Mouse (Mus musculus): ENCODE measurements at regions not wholly inside any gene's neighbourhood (a gene's known extent, or its start where the extent isn't known, plus 50 kb on each side); places are given as distances from the start of the nearest gene placed in this dataset.

GRCm38 (mm10) chr4:55806799-55807198 is 274.5 kb upstream of the Klf4 start:
- Histone ChIP-seq H3K4me3 (no peak overlapping the region), H3K27me3 (no peaks in the 10 kb centered on the region), H3K9me3 (no peaks in the 10 kb centered on the region), H3K4me1 (replicated peaks) (no peaks in the 10 kb centered on the region; the same call in 1 of the 2 replicates), H3K27ac (no peak overlapping the region), H3K36me3 (no peaks in the 10 kb centered on the region), H3K4me2 (no peak overlapping the region), H3K9ac (no peak overlapping the region)
- no peak for ATAC-seq (ENCODE audit: low FRiP score)
- WGBS = 91% methylated on average over 3 of the region's 3 CpGs

GRCm38 (mm10) chr4:55805255-55806051 is 273.2 kb upstream of the Klf4 start:
- no peak overlapping the region for H3K4me3 ChIP-seq
- no peak overlapping the region for H3K9ac ChIP-seq
- H3K36me3 ChIP-seq = no peaks in the 10 kb centered on the region
- ATAC-seq (ENCODE audit: low FRiP score) = no peak
- H3K27ac ChIP-seq = no peak overlapping the region
- no peaks in the 10 kb centered on the region for H3K9me3 ChIP-seq
- H3K4me2 ChIP-seq = no peak overlapping the region
- no peaks in the 10 kb centered on the region for H3K27me3 ChIP-seq
- 71% methylated on average over 6 of the region's 6 CpGs for WGBS
- H3K4me1 ChIP-seq (replicated peaks) = no peaks in the 10 kb centered on the region; the same call in 1 of the 2 replicates

- WGBS = 78% methylated on average over 4 of the region's 4 CpGs
- H3K4me3 ChIP-seq = no peak overlapping the region
- no peak overlapping the region for H3K4me2 ChIP-seq
- no peak overlapping the region for H3K9ac ChIP-seq
- no peak for ATAC-seq (ENCODE audit: low FRiP score)
- H3K27ac ChIP-seq = no peak overlapping the region
- H3K36me3 ChIP-seq = no peaks in the 10 kb centered on the region
- no peaks in the 10 kb centered on the region for H3K9me3 ChIP-seq
- no peaks in the 10 kb centered on the region; the same call in 1 of the 2 replicates for H3K4me1 ChIP-seq (replicated peaks)
- H3K27me3 ChIP-seq = no peaks in the 10 kb centered on the region
Observed at GRCm38 (mm10) chr4:55802101-55802500, 269.8 kb upstream of the Klf4 start.

GRCm38 (mm10) chr4:55798099-55798498 is 265.8 kb upstream of the Klf4 start:
- H3K4me2 ChIP-seq = no peak overlapping the region
- no peak overlapping the region for H3K4me3 ChIP-seq
- no peak overlapping the region for H3K9ac ChIP-seq
- WGBS = 86% methylated on average over 6 of the region's 6 CpGs
- no peaks in the 10 kb centered on the region; the same call in 1 of the 2 replicates for H3K4me1 ChIP-seq (replicated peaks)
- H3K36me3 ChIP-seq = no peaks in the 10 kb centered on the region
- ATAC-seq (ENCODE audit: low FRiP score) = no peak
- H3K27ac ChIP-seq = no peak overlapping the region
- no peaks in the 10 kb centered on the region for H3K27me3 ChIP-seq
- H3K9me3 ChIP-seq = no peaks in the 10 kb centered on the region

- H3K36me3 ChIP-seq = no peaks in the 10 kb centered on the region
- no peak overlapping the region for H3K4me2 ChIP-seq
- no peak overlapping the region for H3K4me3 ChIP-seq
- H3K27me3 ChIP-seq = no peaks in the 10 kb centered on the region
- no peak overlapping the region for H3K9ac ChIP-seq
- H3K4me1 ChIP-seq (replicated peaks) = no peaks in the 10 kb centered on the region
- ATAC-seq (ENCODE audit: low FRiP score) = no peak
- H3K27ac ChIP-seq = no peak overlapping the region
- no peaks in the 10 kb centered on the region for H3K9me3 ChIP-seq
Observed at GRCm38 (mm10) chr4:55781329-55781847, 249.1 kb upstream of the Klf4 start.

- H3K4me1 ChIP-seq (replicated peaks) = no peaks in the 10 kb centered on the region
- no peak overlapping the region for H3K9ac ChIP-seq
- H3K4me2 ChIP-seq = no peak overlapping the region
- no peak overlapping the region for H3K27ac ChIP-seq
- H3K27me3 ChIP-seq = no peaks in the 10 kb centered on the region
- no peaks in the 10 kb centered on the region for H3K9me3 ChIP-seq
- no peaks in the 10 kb centered on the region for H3K36me3 ChIP-seq
- WGBS = 81% methylated on average over 4 of the region's 4 CpGs
- H3K4me3 ChIP-seq = no peak overlapping the region
- no peak for ATAC-seq (ENCODE audit: low FRiP score)
Observed at GRCm38 (mm10) chr4:55779581-55779980, 247.3 kb upstream of the Klf4 start.

GRCm38 (mm10) chr4:55775858-55776257 is 243.6 kb upstream of the Klf4 start:
- Histone ChIP-seq H3K4me1 (replicated peaks) (no peaks in the 10 kb centered on the region), H3K9me3 (no peaks in the 10 kb centered on the region), H3K27ac (no peak overlapping the region), H3K4me2 (no peak overlapping the region), H3K4me3 (no peak overlapping the region), H3K36me3 (no peaks in the 10 kb centered on the region), H3K9ac (no peak overlapping the region), H3K27me3 (no peaks in the 10 kb centered on the region)
- 82% methylated on average over 7 of the region's 7 CpGs for WGBS
- ATAC-seq (ENCODE audit: low FRiP score) = no peak

GRCm38 (mm10) chr4:55774571-55774970 is 242.3 kb upstream of the Klf4 start:
- Histone ChIP-seq H3K9me3 (no peaks in the 10 kb centered on the region), H3K36me3 (no peaks in the 10 kb centered on the region), H3K4me1 (replicated peaks) (no peaks in the 10 kb centered on the region), H3K27me3 (no peaks in the 10 kb centered on the region), H3K9ac (no peak overlapping the region), H3K27ac (no peak overlapping the region), H3K4me3 (no peak overlapping the region), H3K4me2 (no peak overlapping the region)
- WGBS = 88% methylated on average over 4 of the region's 4 CpGs
- ATAC-seq (ENCODE audit: low FRiP score) = no peak

GRCm38 (mm10) chr4:55769656-55770055 is 237.4 kb upstream of the Klf4 start:
- WGBS = 97% methylated on average over 3 of the region's 3 CpGs
- ATAC-seq (ENCODE audit: low FRiP score) = no peak

GRCm38 (mm10) chr4:55768325-55768724 is 236.1 kb upstream of the Klf4 start:
- Histone ChIP-seq H3K4me2 (no peak overlapping the region), H3K4me3 (no peak overlapping the region), H3K4me1 (replicated peaks) (no peaks in the 10 kb centered on the region), H3K27me3 (no peaks in the 10 kb centered on the region), H3K9ac (no peak overlapping the region), H3K36me3 (no peaks in the 10 kb centered on the region), H3K27ac (no peak overlapping the region), H3K9me3 (no peaks in the 10 kb centered on the region)
- WGBS = 94% methylated on average over 6 of the region's 6 CpGs
- ATAC-seq (ENCODE audit: low FRiP score) = no peak

More at GRCm38 (mm10) chr4:55769656-55770055, 237.4 kb upstream of the Klf4 start:
- H3K27ac ChIP-seq = no peak overlapping the region
- H3K4me2 ChIP-seq = no peak overlapping the region
- H3K9me3 ChIP-seq = no peaks in the 10 kb centered on the region
- H3K4me3 ChIP-seq = no peak overlapping the region
- no peak overlapping the region for H3K9ac ChIP-seq
- H3K36me3 ChIP-seq = no peaks in the 10 kb centered on the region
- no peaks in the 10 kb centered on the region for H3K27me3 ChIP-seq
- H3K4me1 ChIP-seq (replicated peaks) = no peaks in the 10 kb centered on the region

- no peaks in the 10 kb centered on the region for H3K4me1 ChIP-seq (replicated peaks)
- H3K4me2 ChIP-seq = no peak overlapping the region
- no peak overlapping the region for H3K9ac ChIP-seq
- ATAC-seq (ENCODE audit: low FRiP score) = no peak
- H3K27ac ChIP-seq = no peak overlapping the region
- H3K27me3 ChIP-seq = no peaks in the 10 kb centered on the region
- H3K36me3 ChIP-seq = no peaks in the 10 kb centered on the region
- H3K4me3 ChIP-seq = no peak overlapping the region
- 91% methylated on average over 4 of the region's 4 CpGs for WGBS
- H3K9me3 ChIP-seq = no peaks in the 10 kb centered on the region
Observed at GRCm38 (mm10) chr4:55767133-55767532, 234.9 kb upstream of the Klf4 start.

- 95% methylated on average over 2 of the region's 2 CpGs for WGBS
- Histone ChIP-seq H3K9ac (no peak overlapping the region), H3K9me3 (no peaks in the 10 kb centered on the region), H3K27ac (no peak overlapping the region), H3K4me2 (no peak overlapping the region), H3K4me3 (no peak overlapping the region), H3K4me1 (replicated peaks) (no peaks in the 10 kb centered on the region), H3K36me3 (no peaks in the 10 kb centered on the region), H3K27me3 (no peaks in the 10 kb centered on the region)
- ATAC-seq (ENCODE audit: low FRiP score) = no peak
Observed at GRCm38 (mm10) chr4:55765780-55766179, 233.5 kb upstream of the Klf4 start.

- Histone ChIP-seq H3K27ac (no peak overlapping the region), H3K9me3 (no peaks in the 10 kb centered on the region), H3K4me1 (replicated peaks) (no peaks in the 10 kb centered on the region), H3K4me2 (no peak overlapping the region), H3K9ac (no peak overlapping the region), H3K36me3 (no peaks in the 10 kb centered on the region), H3K27me3 (no peaks in the 10 kb centered on the region), H3K4me3 (no peak overlapping the region)
- WGBS = 94% methylated on average over 6 of the region's 6 CpGs
- no peak for ATAC-seq (ENCODE audit: low FRiP score)
Observed at GRCm38 (mm10) chr4:55763112-55763511, 230.8 kb upstream of the Klf4 start.

Measured in hindbrain, embryonic 13.5 days (tissue).